Mouse (Mus musculus) regulatory T cell (primary cell): ENCODE data around the gene Bud31.
"Not testable (repeated sequence)": the region's sequence is repeated elsewhere in the genome, so short reads cannot be mapped to it uniquely, and the experiment has no call there.

Experiments
- in situ Hi-C: fragments of 300-600 bp; cut with MboI, MseI; formaldehyde crosslinking; loops from one replicate; pipeline ENCODE4 v1.15.1; 2025; ENCODE audit warnings: high pct_unique_total_duplicates

Gene Bud31

GRCm38 (mm10) chr5:145126580-145126979 lies 13.6 kb upstream of the Bud31 start:
- in situ Hi-C loops = no loop called here

- in situ Hi-C loops = no loop called here
These were observed 11.0 kb upstream of the Bud31 start for GRCm38 (mm10) chr5:145129124-145129523.

GRCm38 (mm10) chr5:145129773-145130172 lies 10.4 kb upstream of the Bud31 start:
- in situ Hi-C loops = not testable (repeated sequence)

- in situ Hi-C loops = no loop called here
These were observed 10.0 kb upstream of the Bud31 start for GRCm38 (mm10) chr5:145130191-145130590.

- in situ Hi-C loops = no loop called here
These were observed 9.2 kb upstream of the Bud31 start for GRCm38 (mm10) chr5:145130995-145131394.

- in situ Hi-C loops = not testable (repeated sequence)
These were observed 6.9 kb upstream of the Bud31 start for GRCm38 (mm10) chr5:145133275-145133674.

GRCm38 (mm10) chr5:145138836-145139235 lies 1.3 kb upstream of the Bud31 start:
- in situ Hi-C loops = no loop called here

GRCm38 (mm10) chr5:145140611-145141010 lies 449 bp downstream of the Bud31 start:
- in situ Hi-C loops = no loop called here

GRCm38 (mm10) chr5:145147748-145148147 lies 7.6 kb downstream of the Bud31 start:
- in situ Hi-C loops = no loop called here

- in situ Hi-C loops = no loop called here
These were observed 9.1 kb downstream of the Bud31 start for GRCm38 (mm10) chr5:145149294-145149693.

GRCm38 (mm10) chr5:145152690-145153089 lies 12.5 kb downstream of the Bud31 start:
- in situ Hi-C loops = no loop called here

GRCm38 (mm10) chr5:145161361-145161760 lies 21.2 kb downstream of the Bud31 start:
- in situ Hi-C loops = no loop called here

- in situ Hi-C loops = no loop called here
These were observed 24.5 kb downstream of the Bud31 start for GRCm38 (mm10) chr5:145164710-145165109.

GRCm38 (mm10) chr5:145165184-145165583 lies 25.0 kb downstream of the Bud31 start:
- in situ Hi-C loops = no loop called here

- in situ Hi-C loops = no loop called here
These were observed 26.6 kb downstream of the Bud31 start, which contains the start of the genes Ptcd1 and Cpsf4 for GRCm38 (mm10) chr5:145166536-145167305. Gene Ptcd1 (minus strand): TSS chr5:145167108. Gene Cpsf4 (plus strand): TSS chr5:145167213.

- in situ Hi-C loops = no loop called here
These were observed 27.1 kb downstream of the Bud31 start for GRCm38 (mm10) chr5:145167306-145167661.

- in situ Hi-C loops = no loop called here
These were observed 38.4 kb downstream of the Bud31 start for GRCm38 (mm10) chr5:145178461-145178980.

GRCm38 (mm10) chr5:145185244-145185643 lies 45.1 kb downstream of the Bud31 start:
- in situ Hi-C loops = no loop called here

GRCm38 (mm10) chr5:145189416-145189815 lies 49.3 kb downstream of the Bud31 start:
- in situ Hi-C loops = no loop called here

- in situ Hi-C loops = loop anchor here (5.0 kb wide), 1 partner anchor 42 kb away; the partner anchor contains the start of gene Zfp655
These were observed 50.2 kb downstream of the Bud31 start for GRCm38 (mm10) chr5:145190373-145190772.

GRCm38 (mm10) chr5:145190875-145191798 lies 51.0 kb downstream of the Bud31 start:
- in situ Hi-C loops = loop anchor here (5.0 kb wide), 1 partner anchor 41 kb away; the partner anchor contains the start of gene Zfp655

GRCm38 (mm10) chr5:145191962-145192361 lies 51.8 kb downstream of the Bud31 start, which contains the start of gene Atp5j2:
Gene Atp5j2 (minus strand): TSS chr5:145192062.
- in situ Hi-C loops = loop anchor here (5.0 kb wide), 1 partner anchor 40 kb away; the partner anchor contains the start of gene Zfp655
